Mouse (Mus musculus): ENCODE results near the gene Kif5a. TPM values are rescaled to one million over a fixed set of nuclear protein-coding genes. Genes with fewer than 3 reads are reported as not detected.
"Not testable (repeated sequence)": the region's sequence is repeated elsewhere in the genome, so short reads cannot be mapped to it uniquely, and the experiment has no call there.

The Kif5a gene
- polyA plus RNA-seq, 1 experiment from 2014 or later = 1.2 TPM

- 85% methylated on average over 9 of the region's 9 CpGs for WGBS
- Histone ChIP-seq H3K27me3 (ENCODE audit: control insufficient read depth, insufficient read depth, low read length) (no peaks in the 10 kb centered on the region), H3K9ac (ENCODE audit: low read length) (no peak overlapping the region), H3K9me3 (ENCODE audit: control insufficient read depth, low read length) (no peaks in the 10 kb centered on the region), H3K4me3 (ENCODE audit: control insufficient read depth in 1 of 2, insufficient read depth in 1 of 2, low read depth in 1 of 2, low read length in 2 of 2) (no peak overlapping the region), H3K36me3 (ENCODE audit: control insufficient read depth, insufficient read depth, low read length) (peaks cover 23% of the 10 kb centered on the region), H3K4me2 (ENCODE audit: low read length) (no peak overlapping the region), H3K27ac (replicated peaks in 1 of 2; ENCODE audit: control insufficient read depth in 1 of 2, insufficient read depth in 1 of 2, low read depth in 2 of 2, low read length in 2 of 2) (no peak overlapping the region), H3K4me1 (ENCODE audit: control insufficient read depth in 2 of 2, insufficient read depth in 2 of 2, low read length in 2 of 2) (peaks cover 7 to 28% of the 10 kb centered on the region in 2 experiments)
- ATAC-seq (ENCODE audit: insufficient number of reproducible peaks, insufficient read depth, low FRiP score, low read depth) = no peak
Observed at GRCm38 (mm10) chr10:127193011-127193410, 70.1 kb downstream of the Kif5a start.

DNA sequence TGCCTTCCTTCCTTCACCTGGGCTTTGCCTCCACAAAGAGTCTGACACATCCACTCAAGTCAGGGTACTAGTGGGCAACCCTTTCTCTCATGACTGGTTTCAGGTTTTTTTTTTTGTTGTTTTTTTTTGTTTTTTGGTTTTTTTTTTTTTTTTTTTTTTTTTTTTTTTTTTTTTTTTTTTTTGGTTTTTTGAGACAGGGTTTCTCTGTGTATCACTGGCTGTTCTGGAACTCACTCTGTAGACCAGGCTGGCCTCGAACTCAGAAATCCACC, 71.2 kb downstream of the Kif5a start:
- not testable (repeated sequence) for H3K9ac ChIP-seq (ENCODE audit: low read length); ATAC-seq (ENCODE audit: insufficient number of reproducible peaks, insufficient read depth, low FRiP score, low read depth); H3K9me3 ChIP-seq (ENCODE audit: control insufficient read depth, low read length); H3K4me2 ChIP-seq (ENCODE audit: low read length); H3K4me3 ChIP-seq (ENCODE audit: control insufficient read depth in 1 of 2, insufficient read depth in 1 of 2, low read depth in 1 of 2, low read length in 2 of 2); H3K27me3 ChIP-seq (ENCODE audit: control insufficient read depth, insufficient read depth, low read length)
- 53% methylated on average over 1 of the region's 1 CpGs for WGBS
- Histone ChIP-seq H3K36me3 (ENCODE audit: control insufficient read depth, insufficient read depth, low read length) (peaks cover 23% of the 10 kb centered on the region), H3K4me1 (ENCODE audit: control insufficient read depth in 2 of 2, insufficient read depth in 2 of 2, low read length in 2 of 2) (peaks cover 7 to 28% of the 10 kb centered on the region in 2 experiments), H3K27ac (replicated peaks in 1 of 2; ENCODE audit: control insufficient read depth in 1 of 2, insufficient read depth in 1 of 2, low read depth in 2 of 2, low read length in 2 of 2) (0 out of 4 replicates have a peak overlapping the region, but pooled peaks of 1 of the 2 experiments have one; percentile 26)

DNA sequence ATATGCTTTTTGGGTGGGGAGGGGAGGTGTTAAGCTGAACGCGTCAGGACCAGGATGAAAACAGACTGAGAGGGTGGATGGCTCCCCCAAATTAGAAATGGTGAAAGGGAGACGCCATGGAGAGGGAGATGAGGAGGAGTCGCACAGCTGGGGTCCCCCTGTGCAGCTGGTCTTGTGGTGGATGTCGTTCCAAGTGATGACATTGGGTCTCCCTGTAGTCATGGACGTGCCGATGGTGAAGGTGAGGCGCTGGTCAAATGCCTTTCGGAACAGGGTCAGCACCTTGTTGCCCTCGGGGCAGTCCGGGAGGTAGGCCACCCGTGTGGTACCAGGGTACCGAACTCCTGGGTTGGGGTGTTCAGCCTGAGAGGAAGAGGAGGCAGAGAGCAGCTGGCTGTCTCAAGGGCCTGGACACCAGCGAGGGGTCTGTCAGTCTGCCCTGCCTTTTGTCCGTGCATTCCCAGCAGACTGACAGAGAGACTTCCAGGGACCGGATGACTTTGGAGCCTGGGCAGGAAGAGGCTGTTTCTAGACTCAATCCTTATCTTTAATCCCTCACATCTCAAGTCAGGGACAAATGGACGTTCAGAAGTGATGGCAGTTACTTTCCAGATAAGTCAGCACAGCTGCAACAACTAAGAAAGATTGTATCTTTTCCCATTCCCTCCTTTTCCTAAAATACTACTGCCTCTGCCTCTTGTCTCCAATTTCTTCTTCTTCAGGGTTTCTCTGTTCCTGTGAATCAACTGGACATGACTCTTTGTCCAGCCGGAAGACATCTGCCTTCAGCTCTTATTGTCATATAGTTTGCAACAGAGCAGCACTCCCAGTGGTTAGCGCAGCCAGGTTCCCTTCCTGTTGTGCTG, 71.7 kb downstream of the Kif5a start:
- Histone ChIP-seq H3K36me3 (ENCODE audit: control insufficient read depth, insufficient read depth, low read length) (peaks cover 23% of the 10 kb centered on the region), H3K4me3 (ENCODE audit: control insufficient read depth in 1 of 2, insufficient read depth in 1 of 2, low read depth in 1 of 2, low read length in 2 of 2) (no peak overlapping the region), H3K27ac (replicated peaks in 1 of 2; ENCODE audit: control insufficient read depth in 1 of 2, insufficient read depth in 1 of 2, low read depth in 2 of 2, low read length in 2 of 2) (0 out of 4 replicates have a peak overlapping the region, but pooled peaks of 1 of the 2 experiments have one; percentile 26), H3K9ac (ENCODE audit: low read length) (no peak overlapping the region; the same call in 1 of the 2 replicates), H3K4me1 (ENCODE audit: control insufficient read depth in 2 of 2, insufficient read depth in 2 of 2, low read length in 2 of 2) (peaks cover 4 to 25% of the 10 kb centered on the region in 2 experiments), H3K9me3 (ENCODE audit: control insufficient read depth, low read length) (no peaks in the 10 kb centered on the region), H3K27me3 (ENCODE audit: control insufficient read depth, insufficient read depth, low read length) (no peaks in the 10 kb centered on the region), H3K4me2 (ENCODE audit: low read length) (no peak overlapping the region)
- 58% methylated on average over 19 of the region's 19 CpGs for WGBS
- no peak for ATAC-seq (ENCODE audit: insufficient number of reproducible peaks, insufficient read depth, low FRiP score, low read depth)

- Histone ChIP-seq H3K4me2 (ENCODE audit: low read length) (peak overlapping the region; percentile 87), H3K4me3 (ENCODE audit: control insufficient read depth in 1 of 2, insufficient read depth in 1 of 2, low read depth in 1 of 2, low read length in 2 of 2) (0 out of 4 replicates have a peak overlapping the region, but pooled peaks of 1 of the 2 experiments have one; percentile 66), H3K27me3 (ENCODE audit: control insufficient read depth, insufficient read depth, low read length) (peaks cover 4% of the 10 kb centered on the region), H3K4me1 (ENCODE audit: control insufficient read depth in 2 of 2, insufficient read depth in 2 of 2, low read length in 2 of 2) (peaks cover 3 to 24% of the 10 kb centered on the region in 2 experiments; a peak in 3 of 4 replicates), H3K9me3 (ENCODE audit: control insufficient read depth, low read length) (no peaks in the 10 kb centered on the region), H3K36me3 (ENCODE audit: control insufficient read depth, insufficient read depth, low read length) (peaks cover 28% of the 10 kb centered on the region), H3K27ac (replicated peaks in 1 of 2; ENCODE audit: control insufficient read depth in 1 of 2, insufficient read depth in 1 of 2, low read depth in 2 of 2, low read length in 2 of 2) (peak overlapping the region in 1 of 2 experiments; percentile 29; a peak in 1 of 4 replicates), H3K9ac (ENCODE audit: low read length) (peak overlapping the region; percentile 80)
- ATAC-seq (ENCODE audit: insufficient number of reproducible peaks, insufficient read depth, low FRiP score, low read depth) = no peak
- WGBS = 44% methylated on average over 13 of the region's 14 CpGs
Observed at GRCm38 (mm10) chr10:127190398-127191190, 72.6 kb downstream of the Kif5a start.

DNA sequence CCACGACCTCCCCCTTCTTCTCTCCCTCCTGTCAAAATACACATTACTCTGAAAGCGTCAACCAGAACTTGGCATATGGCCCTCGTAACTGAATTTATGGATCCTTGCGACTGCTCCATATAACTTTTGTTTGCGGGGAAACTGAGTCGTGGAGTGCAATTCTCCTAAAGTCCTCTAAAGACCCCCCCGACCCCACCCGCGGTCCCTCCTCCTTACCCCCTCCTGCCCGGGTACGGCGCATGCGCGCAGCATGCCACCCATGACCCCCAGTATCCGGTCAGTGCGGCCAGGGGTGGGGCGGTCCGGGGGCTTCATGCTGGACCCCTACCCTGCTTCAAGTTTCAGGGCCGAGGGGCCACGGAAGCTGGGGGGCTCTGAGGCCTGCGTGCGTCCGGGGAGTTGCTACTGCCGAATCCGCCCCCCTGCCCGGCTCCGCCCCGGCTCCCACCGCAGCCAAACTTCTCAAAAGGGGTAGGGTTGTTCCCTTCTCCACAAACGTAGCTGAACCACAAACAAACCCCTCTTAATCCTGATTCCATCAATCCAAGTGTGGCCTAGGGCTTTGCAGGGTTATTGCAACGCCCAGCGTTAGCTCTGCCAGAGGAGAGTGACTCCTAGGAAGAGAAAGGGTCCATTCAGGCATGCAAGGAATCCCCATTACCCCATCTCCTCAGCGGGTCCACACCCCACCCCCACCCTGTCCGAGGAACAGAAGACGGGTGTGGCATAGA, 73.3 kb downstream of the Kif5a start, which contains the start of gene Arhgef25:
Arhgef25 (minus strand) TSS at position 433 of the 731 bp plus-strand sequence.
- Histone ChIP-seq H3K4me3 (ENCODE audit: control insufficient read depth in 1 of 2, insufficient read depth in 1 of 2, low read depth in 1 of 2, low read length in 2 of 2) (peak within 1 kb of the TSS; percentile 60 to 66), H3K27ac (replicated peaks in 1 of 2; ENCODE audit: control insufficient read depth in 1 of 2, insufficient read depth in 1 of 2, low read depth in 2 of 2, low read length in 2 of 2) (peak within 1 kb of the TSS; percentile 18 to 61; a peak in 2 of 4 replicates), H3K36me3 (ENCODE audit: control insufficient read depth, insufficient read depth, low read length) (peaks cover 31% of the 10 kb centered on the region), H3K9me3 (ENCODE audit: control insufficient read depth, low read length) (no peaks in the 10 kb centered on the region), H3K4me1 (ENCODE audit: control insufficient read depth in 2 of 2, insufficient read depth in 2 of 2, low read length in 2 of 2) (peaks cover 1 to 23% of the 10 kb centered on the region in 2 experiments; a peak in 3 of 4 replicates), H3K4me2 (ENCODE audit: low read length) (peak within 1 kb of the TSS; percentile 87), H3K9ac (ENCODE audit: low read length) (peak within 1 kb of the TSS; percentile 80), H3K27me3 (ENCODE audit: control insufficient read depth, insufficient read depth, low read length) (peaks cover 9% of the 10 kb centered on the region)
- ATAC-seq (ENCODE audit: insufficient number of reproducible peaks, insufficient read depth, low FRiP score, low read depth) = 0 out of 2 replicates have a peak, but pooled peaks have one; percentile 26
- WGBS = 1% methylated on average over 35 of the region's 35 CpGs

- Histone ChIP-seq H3K36me3 (ENCODE audit: control insufficient read depth, insufficient read depth, low read length) (peaks cover 31% of the 10 kb centered on the region), H3K4me3 (ENCODE audit: control insufficient read depth in 1 of 2, insufficient read depth in 1 of 2, low read depth in 1 of 2, low read length in 2 of 2) (peak overlapping the region; percentile 60 to 66), H3K9ac (ENCODE audit: low read length) (peak overlapping the region; percentile 80), H3K27ac (replicated peaks in 1 of 2; ENCODE audit: control insufficient read depth in 1 of 2, insufficient read depth in 1 of 2, low read depth in 2 of 2, low read length in 2 of 2) (peak overlapping the region; percentile 18 to 61; a peak in 2 of 4 replicates), H3K4me1 (ENCODE audit: control insufficient read depth in 2 of 2, insufficient read depth in 2 of 2, low read length in 2 of 2) (peaks cover 0 to 18% of the 10 kb centered on the region in 2 experiments; a peak in 3 of 4 replicates), H3K9me3 (ENCODE audit: control insufficient read depth, low read length) (no peaks in the 10 kb centered on the region), H3K4me2 (ENCODE audit: low read length) (peak overlapping the region; percentile 87), H3K27me3 (ENCODE audit: control insufficient read depth, insufficient read depth, low read length) (peaks cover 13% of the 10 kb centered on the region)
- 0 out of 2 replicates have a peak, but pooled peaks have one; percentile 2 for ATAC-seq (ENCODE audit: insufficient number of reproducible peaks, insufficient read depth, low FRiP score, low read depth)
- WGBS = 1% methylated on average over 26 of the region's 26 CpGs
Observed at GRCm38 (mm10) chr10:127189116-127189650, 74.0 kb downstream of the Kif5a start.

All from heart, embryonic 14.5 days (tissue).